Mouse (Mus musculus): ENCODE data around the gene Stk10. TPM values are rescaled to one million over a fixed set of nuclear protein-coding genes. Genes with fewer than 3 reads are reported as not detected.

Gene Stk10
- polyA plus RNA-seq, 1 experiment from 2014 or later = 3.4 TPM

- Histone ChIP-seq H3K4me3 (ENCODE audit: low read depth, low read length) (no peak overlapping the region), H3K27me3 (ENCODE audit: control insufficient read depth, insufficient read depth, low read length) (no peaks in the 10 kb centered on the region), H3K27ac (ENCODE audit: low read length) (no peak overlapping the region), H3K36me3 (ENCODE audit: control insufficient read depth, insufficient read depth, low read length) (no peaks in the 10 kb centered on the region), H3K4me2 (replicated peaks; ENCODE audit: low read depth, low read length) (no peak overlapping the region), H3K9ac (replicated peaks; ENCODE audit: low read depth, low read length) (no peak overlapping the region), H3K4me1 (ENCODE audit: control insufficient read depth, insufficient read depth, low read length) (peaks cover 21% of the 10 kb centered on the region), H3K9me3 (ENCODE audit: control insufficient read depth, low read depth, low read length) (no peaks in the 10 kb centered on the region)
- 37% methylated on average over 12 of the region's 12 CpGs for WGBS
- ATAC-seq (ENCODE audit: insufficient number of reproducible peaks, insufficient read depth, low FRiP score, low read depth) = peak; percentile 55; the same call in 1 of the 2 replicates
These were observed 68.6 kb downstream of the Stk10 start for GRCm38 (mm10) chr11:32601528-32602323.

- Histone ChIP-seq H3K4me1 (ENCODE audit: control insufficient read depth, insufficient read depth, low read length) (peaks cover 21% of the 10 kb centered on the region), H3K4me2 (replicated peaks; ENCODE audit: low read depth, low read length) (no peak overlapping the region), H3K9ac (replicated peaks; ENCODE audit: low read depth, low read length) (no peak overlapping the region), H3K4me3 (ENCODE audit: low read depth, low read length) (no peak overlapping the region), H3K27me3 (ENCODE audit: control insufficient read depth, insufficient read depth, low read length) (no peaks in the 10 kb centered on the region), H3K9me3 (ENCODE audit: control insufficient read depth, low read depth, low read length) (no peaks in the 10 kb centered on the region), H3K36me3 (ENCODE audit: control insufficient read depth, insufficient read depth, low read length) (no peaks in the 10 kb centered on the region), H3K27ac (ENCODE audit: low read length) (peak overlapping the region; percentile 52)
- no peak for ATAC-seq (ENCODE audit: insufficient number of reproducible peaks, insufficient read depth, low FRiP score, low read depth)
- WGBS = 37% methylated on average over 4 of the region's 4 CpGs
These were observed 71.6 kb downstream of the Stk10 start for GRCm38 (mm10) chr11:32604663-32605062.

- Histone ChIP-seq H3K4me1 (ENCODE audit: control insufficient read depth, insufficient read depth, low read length) (peaks cover 21% of the 10 kb centered on the region), H3K36me3 (ENCODE audit: control insufficient read depth, insufficient read depth, low read length) (no peaks in the 10 kb centered on the region), H3K27me3 (ENCODE audit: control insufficient read depth, insufficient read depth, low read length) (no peaks in the 10 kb centered on the region), H3K4me3 (ENCODE audit: low read depth, low read length) (no peak overlapping the region), H3K4me2 (replicated peaks; ENCODE audit: low read depth, low read length) (no peak overlapping the region), H3K9me3 (ENCODE audit: control insufficient read depth, low read depth, low read length) (no peaks in the 10 kb centered on the region), H3K9ac (replicated peaks; ENCODE audit: low read depth, low read length) (no peak overlapping the region), H3K27ac (ENCODE audit: low read length) (peak overlapping the region; percentile 52)
- 50% methylated on average over 7 of the region's 7 CpGs for WGBS
- peak; percentile 57; the same call in 1 of the 2 replicates for ATAC-seq (ENCODE audit: insufficient number of reproducible peaks, insufficient read depth, low FRiP score, low read depth)
These were observed 72.2 kb downstream of the Stk10 start for GRCm38 (mm10) chr11:32605131-32605860.

GRCm38 (mm10) chr11:32605907-32606306 lies 72.8 kb downstream of the Stk10 start:
- Histone ChIP-seq H3K4me2 (replicated peaks; ENCODE audit: low read depth, low read length) (no peak overlapping the region), H3K36me3 (ENCODE audit: control insufficient read depth, insufficient read depth, low read length) (no peaks in the 10 kb centered on the region), H3K4me1 (ENCODE audit: control insufficient read depth, insufficient read depth, low read length) (peaks cover 21% of the 10 kb centered on the region), H3K9me3 (ENCODE audit: control insufficient read depth, low read depth, low read length) (no peaks in the 10 kb centered on the region), H3K27ac (ENCODE audit: low read length) (no peak overlapping the region), H3K27me3 (ENCODE audit: control insufficient read depth, insufficient read depth, low read length) (no peaks in the 10 kb centered on the region), H3K4me3 (ENCODE audit: low read depth, low read length) (no peak overlapping the region), H3K9ac (replicated peaks; ENCODE audit: low read depth, low read length) (no peak overlapping the region)
- WGBS = 85% methylated on average over 3 of the region's 3 CpGs
- no peak for ATAC-seq (ENCODE audit: insufficient number of reproducible peaks, insufficient read depth, low FRiP score, low read depth)

- no peak for ATAC-seq (ENCODE audit: insufficient number of reproducible peaks, insufficient read depth, low FRiP score, low read depth)
- peaks cover 14% of the 10 kb centered on the region for H3K4me1 ChIP-seq (ENCODE audit: control insufficient read depth, insufficient read depth, low read length)
- H3K9me3 ChIP-seq (ENCODE audit: control insufficient read depth, low read depth, low read length) = no peaks in the 10 kb centered on the region
- H3K27ac ChIP-seq (ENCODE audit: low read length) = no peak overlapping the region
- no peaks in the 10 kb centered on the region for H3K27me3 ChIP-seq (ENCODE audit: control insufficient read depth, insufficient read depth, low read length)
- no peak overlapping the region for H3K4me2 ChIP-seq (replicated peaks; ENCODE audit: low read depth, low read length)
- H3K4me3 ChIP-seq (ENCODE audit: low read depth, low read length) = no peak overlapping the region
- H3K9ac ChIP-seq (replicated peaks; ENCODE audit: low read depth, low read length) = no peak overlapping the region
- no peaks in the 10 kb centered on the region for H3K36me3 ChIP-seq (ENCODE audit: control insufficient read depth, insufficient read depth, low read length)
These were observed 74.2 kb downstream of the Stk10 start for GRCm38 (mm10) chr11:32607319-32607718.

- Histone ChIP-seq H3K4me3 (ENCODE audit: low read depth, low read length) (no peak overlapping the region), H3K4me1 (ENCODE audit: control insufficient read depth, insufficient read depth, low read length) (peaks cover 3% of the 10 kb centered on the region; the same call in 1 of the 2 replicates), H3K4me2 (replicated peaks; ENCODE audit: low read depth, low read length) (no peak overlapping the region), H3K27ac (ENCODE audit: low read length) (no peak overlapping the region), H3K9ac (replicated peaks; ENCODE audit: low read depth, low read length) (no peak overlapping the region), H3K27me3 (ENCODE audit: control insufficient read depth, insufficient read depth, low read length) (no peaks in the 10 kb centered on the region), H3K36me3 (ENCODE audit: control insufficient read depth, insufficient read depth, low read length) (no peaks in the 10 kb centered on the region), H3K9me3 (ENCODE audit: control insufficient read depth, low read depth, low read length) (no peaks in the 10 kb centered on the region)
- 74% methylated on average over 6 of the region's 6 CpGs for WGBS
- no peak for ATAC-seq (ENCODE audit: insufficient number of reproducible peaks, insufficient read depth, low FRiP score, low read depth)
These were observed 77.5 kb downstream of the Stk10 start for GRCm38 (mm10) chr11:32610616-32611015.

GRCm38 (mm10) chr11:32612304-32612703 lies 79.2 kb downstream of the Stk10 start:
- Histone ChIP-seq H3K4me2 (replicated peaks; ENCODE audit: low read depth, low read length) (no peak overlapping the region), H3K27me3 (ENCODE audit: control insufficient read depth, insufficient read depth, low read length) (no peaks in the 10 kb centered on the region), H3K4me1 (ENCODE audit: control insufficient read depth, insufficient read depth, low read length) (peaks cover 7% of the 10 kb centered on the region; the same call in 1 of the 2 replicates), H3K4me3 (ENCODE audit: low read depth, low read length) (no peak overlapping the region), H3K27ac (ENCODE audit: low read length) (no peak overlapping the region), H3K9me3 (ENCODE audit: control insufficient read depth, low read depth, low read length) (no peaks in the 10 kb centered on the region), H3K36me3 (ENCODE audit: control insufficient read depth, insufficient read depth, low read length) (no peaks in the 10 kb centered on the region), H3K9ac (replicated peaks; ENCODE audit: low read depth, low read length) (no peak overlapping the region)
- no peak for ATAC-seq (ENCODE audit: insufficient number of reproducible peaks, insufficient read depth, low FRiP score, low read depth)
- WGBS = 64% methylated on average over 6 of the region's 6 CpGs

- Histone ChIP-seq H3K4me1 (ENCODE audit: control insufficient read depth, insufficient read depth, low read length) (peaks cover 14% of the 10 kb centered on the region), H3K9me3 (ENCODE audit: control insufficient read depth, low read depth, low read length) (no peaks in the 10 kb centered on the region), H3K27ac (ENCODE audit: low read length) (no peak overlapping the region), H3K27me3 (ENCODE audit: control insufficient read depth, insufficient read depth, low read length) (no peaks in the 10 kb centered on the region), H3K36me3 (ENCODE audit: control insufficient read depth, insufficient read depth, low read length) (no peaks in the 10 kb centered on the region), H3K4me2 (replicated peaks; ENCODE audit: low read depth, low read length) (no peak overlapping the region), H3K4me3 (ENCODE audit: low read depth, low read length) (no peak overlapping the region), H3K9ac (replicated peaks; ENCODE audit: low read depth, low read length) (no peak overlapping the region)
- 92% methylated on average over 29 of the region's 29 CpGs for WGBS
- no peak for ATAC-seq (ENCODE audit: insufficient number of reproducible peaks, insufficient read depth, low FRiP score, low read depth)
These were observed 81.4 kb downstream of the Stk10 start for GRCm38 (mm10) chr11:32614463-32614862.
